Mouse (Mus musculus): ENCODE data around the gene Bcar3. TPM values are rescaled to one million over a fixed set of nuclear protein-coding genes. Genes with fewer than 3 reads are reported as not detected.

Bcar3 gene
- polyA plus RNA-seq, 1 experiment from 2014 or later: 5.9 TPM

- no peak overlapping the region for H3K4me2 ChIP-seq
- no peak overlapping the region for H3K9ac ChIP-seq
- no peak overlapping the region for H3K27ac ChIP-seq (replicated peaks)
- peaks cover 32% of the 10 kb centered on the region for H3K4me1 ChIP-seq (replicated peaks)
- H3K9me3 ChIP-seq: no peaks in the 10 kb centered on the region
- H3K27me3 ChIP-seq: no peaks in the 10 kb centered on the region
- H3K4me3 ChIP-seq: no peak overlapping the region
- ATAC-seq (ENCODE audit: low FRiP score, low read depth): no peak
- no peaks in the 10 kb centered on the region for H3K36me3 ChIP-seq
- 81% methylated on average over 4 of the region's 4 CpGs for WGBS
Observed at GRCm38 (mm10) chr3:122485699-122486098, 191.8 kb downstream of the Bcar3 start.

DNA sequence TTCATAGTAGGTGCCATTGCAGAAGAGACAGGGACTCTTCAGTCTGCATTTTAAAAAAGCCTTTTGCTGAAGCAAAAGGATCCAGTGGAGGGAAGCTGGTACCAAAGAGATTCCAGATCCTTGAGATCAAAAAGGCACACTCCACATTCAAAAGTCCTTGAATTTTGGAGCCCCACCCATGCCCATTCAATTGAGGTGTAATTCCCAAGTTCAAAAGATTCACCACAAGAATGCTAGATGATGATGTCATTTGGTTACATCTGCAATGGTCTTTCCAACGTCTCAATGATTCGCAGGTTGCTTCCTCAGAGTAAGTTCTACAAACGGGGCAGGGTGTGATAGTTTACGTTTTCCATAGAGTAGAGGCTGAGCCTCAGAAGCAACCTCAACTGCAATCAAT, 192.3 kb downstream of the Bcar3 start:
- WGBS: 89% methylated on average over 4 of the region's 4 CpGs
- ATAC-seq (ENCODE audit: low FRiP score, low read depth): no peak
- Histone ChIP-seq H3K36me3 (no peaks in the 10 kb centered on the region), H3K4me2 (no peak overlapping the region), H3K4me1 (replicated peaks) (peaks cover 28% of the 10 kb centered on the region), H3K27ac (replicated peaks) (no peak overlapping the region), H3K9me3 (no peaks in the 10 kb centered on the region), H3K9ac (no peak overlapping the region), H3K4me3 (no peak overlapping the region), H3K27me3 (no peaks in the 10 kb centered on the region)

- 32% methylated on average over 1 of the region's 1 CpGs for WGBS
- Histone ChIP-seq H3K27me3 (no peaks in the 10 kb centered on the region), H3K4me1 (replicated peaks) (peaks cover 14% of the 10 kb centered on the region), H3K9ac (no peak overlapping the region), H3K4me2 (no peak overlapping the region), H3K4me3 (no peak overlapping the region), H3K27ac (replicated peaks) (no peak overlapping the region), H3K36me3 (no peaks in the 10 kb centered on the region), H3K9me3 (no peaks in the 10 kb centered on the region)
- ATAC-seq (ENCODE audit: low FRiP score, low read depth): no peak
Observed at GRCm38 (mm10) chr3:122488051-122488754, 194.3 kb downstream of the Bcar3 start.

DNA sequence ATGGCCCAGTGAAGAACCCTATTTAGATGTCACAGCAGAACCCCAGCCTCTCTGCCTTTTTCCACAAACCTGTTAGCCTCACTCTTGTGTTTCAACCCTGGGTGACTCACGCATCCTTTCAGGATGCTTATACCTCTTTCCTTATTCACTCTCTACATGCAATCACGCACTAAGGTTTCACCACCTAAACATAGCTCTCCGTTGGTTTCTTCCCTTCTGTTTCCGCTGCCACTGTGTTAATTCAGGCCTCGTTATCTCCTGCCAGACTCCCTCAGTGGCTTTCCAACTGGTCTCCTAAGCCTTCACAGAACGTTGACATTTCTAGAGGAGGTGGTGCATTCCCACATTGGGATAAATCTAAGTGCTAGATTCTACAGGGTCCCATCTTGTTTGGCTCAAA, 196.6 kb downstream of the Bcar3 start:
- WGBS: 77% methylated on average over 6 of the region's 6 CpGs
- no peak overlapping the region for H3K4me3 ChIP-seq
- H3K9me3 ChIP-seq: no peaks in the 10 kb centered on the region
- H3K27ac ChIP-seq (replicated peaks): no peak overlapping the region
- ATAC-seq (ENCODE audit: low FRiP score, low read depth): no peak
- H3K4me1 ChIP-seq (replicated peaks): peaks cover 8% of the 10 kb centered on the region; the same call in 1 of the 2 replicates
- no peaks in the 10 kb centered on the region for H3K36me3 ChIP-seq
- H3K4me2 ChIP-seq: no peak overlapping the region
- no peaks in the 10 kb centered on the region for H3K27me3 ChIP-seq
- H3K9ac ChIP-seq: no peak overlapping the region

DNA sequence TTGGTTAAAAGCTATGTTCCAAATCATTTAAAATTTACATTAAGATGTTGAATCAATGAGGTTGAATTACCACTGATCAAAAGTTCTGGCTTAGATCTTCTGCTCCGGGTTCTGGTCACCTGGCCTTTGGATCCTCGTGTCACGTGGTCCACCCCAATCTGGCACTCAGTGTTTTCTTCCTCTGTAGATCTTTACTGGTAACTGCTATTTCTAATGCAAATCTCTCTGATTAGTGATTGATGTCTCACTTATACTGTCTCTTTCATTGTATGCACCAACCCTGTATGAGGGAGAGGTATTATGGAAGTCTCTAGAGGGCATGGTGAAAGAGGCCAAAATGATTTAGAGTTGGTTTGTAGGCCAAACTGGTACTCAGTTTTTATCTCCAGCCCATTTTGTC, 198.1 kb downstream of the Bcar3 start:
- H3K4me3 ChIP-seq: no peak overlapping the region
- no peak overlapping the region for H3K27ac ChIP-seq (replicated peaks)
- H3K36me3 ChIP-seq: no peaks in the 10 kb centered on the region
- H3K27me3 ChIP-seq: no peaks in the 10 kb centered on the region
- H3K4me2 ChIP-seq: no peak overlapping the region
- 90% methylated on average over 3 of the region's 3 CpGs for WGBS
- H3K4me1 ChIP-seq (replicated peaks): peaks cover 8% of the 10 kb centered on the region; the same call in 1 of the 2 replicates
- ATAC-seq (ENCODE audit: low FRiP score, low read depth): no peak
- H3K9ac ChIP-seq: no peak overlapping the region
- H3K9me3 ChIP-seq: no peaks in the 10 kb centered on the region

GRCm38 (mm10) chr3:122492872-122493615, 199.1 kb downstream of the Bcar3 start:
- Histone ChIP-seq H3K4me1 (replicated peaks) (peaks cover 8% of the 10 kb centered on the region; the same call in 1 of the 2 replicates), H3K9me3 (no peaks in the 10 kb centered on the region), H3K4me3 (peak overlapping the region; percentile 10; the same call in 1 of the 2 replicates), H3K27ac (replicated peaks) (no peak overlapping the region), H3K4me2 (peak overlapping the region; percentile 35), H3K9ac (no peak overlapping the region), H3K27me3 (no peaks in the 10 kb centered on the region), H3K36me3 (no peaks in the 10 kb centered on the region)
- 56% methylated on average over 21 of the region's 21 CpGs for WGBS
- no peak for ATAC-seq (ENCODE audit: low FRiP score, low read depth)

GRCm38 (mm10) chr3:122494764-122495163, 200.8 kb downstream of the Bcar3 start:
- H3K27me3 ChIP-seq: no peaks in the 10 kb centered on the region
- no peak for ATAC-seq (ENCODE audit: low FRiP score, low read depth)
- 85% methylated on average over 6 of the region's 6 CpGs for WGBS
- peaks cover 8% of the 10 kb centered on the region; the same call in 1 of the 2 replicates for H3K4me1 ChIP-seq (replicated peaks)
- no peak overlapping the region for H3K4me2 ChIP-seq
- H3K9ac ChIP-seq: no peak overlapping the region
- H3K4me3 ChIP-seq: no peak overlapping the region
- H3K9me3 ChIP-seq: no peaks in the 10 kb centered on the region
- H3K36me3 ChIP-seq: no peaks in the 10 kb centered on the region
- H3K27ac ChIP-seq (replicated peaks): no peak overlapping the region

- peaks cover 5% of the 10 kb centered on the region; the same call in 1 of the 2 replicates for H3K4me1 ChIP-seq (replicated peaks)
- H3K36me3 ChIP-seq: no peaks in the 10 kb centered on the region
- H3K27ac ChIP-seq (replicated peaks): no peak overlapping the region
- H3K27me3 ChIP-seq: no peaks in the 10 kb centered on the region
- H3K9ac ChIP-seq: no peak overlapping the region
- no peaks in the 10 kb centered on the region for H3K9me3 ChIP-seq
- no peak overlapping the region for H3K4me3 ChIP-seq
- ATAC-seq (ENCODE audit: low FRiP score, low read depth): no peak
- no peak overlapping the region for H3K4me2 ChIP-seq
- 81% methylated on average over 6 of the region's 6 CpGs for WGBS
Observed at GRCm38 (mm10) chr3:122497871-122498270, 203.9 kb downstream of the Bcar3 start.

DNA sequence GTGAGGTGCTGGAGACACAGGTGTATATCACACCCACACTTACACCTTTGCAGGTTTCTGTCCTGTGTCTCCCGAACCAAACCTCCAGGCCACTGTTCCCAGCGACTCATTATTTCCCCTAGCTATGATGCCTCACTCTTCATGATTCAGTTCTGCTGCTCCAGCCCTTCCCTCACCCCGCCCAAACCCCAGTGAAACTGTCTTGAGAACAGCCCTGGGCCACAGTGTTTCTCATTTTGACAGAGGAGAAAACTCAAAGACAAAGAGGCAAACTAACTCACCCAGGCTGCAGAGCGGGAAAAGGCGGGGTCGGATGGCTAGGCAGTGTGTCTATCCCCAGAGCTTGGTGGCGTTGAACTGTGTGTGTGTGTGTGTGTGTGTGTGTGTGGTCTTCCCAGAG, 204.6 kb downstream of the Bcar3 start:
- Histone ChIP-seq H3K9me3 (no peaks in the 10 kb centered on the region), H3K4me1 (replicated peaks) (0 out of 2 replicates have a peak, but pooled peaks cover 2% of the 10 kb centered on the region), H3K4me3 (no peak overlapping the region), H3K36me3 (no peaks in the 10 kb centered on the region), H3K4me2 (no peak overlapping the region), H3K27me3 (no peaks in the 10 kb centered on the region), H3K27ac (replicated peaks) (no peak overlapping the region), H3K9ac (no peak overlapping the region)
- no peak for ATAC-seq (ENCODE audit: low FRiP score, low read depth)
- 84% methylated on average over 7 of the region's 7 CpGs for WGBS

GRCm38 (mm10) chr3:122499647-122500046, 205.7 kb downstream of the Bcar3 start:
- ATAC-seq (ENCODE audit: low FRiP score, low read depth): no peak
- H3K9ac ChIP-seq: no peak overlapping the region
- H3K4me1 ChIP-seq (replicated peaks): no peaks in the 10 kb centered on the region
- no peaks in the 10 kb centered on the region for H3K27me3 ChIP-seq
- no peak overlapping the region for H3K4me2 ChIP-seq
- WGBS: 67% methylated on average over 6 of the region's 6 CpGs
- no peak overlapping the region for H3K27ac ChIP-seq (replicated peaks)
- no peak overlapping the region for H3K4me3 ChIP-seq
- H3K36me3 ChIP-seq: no peaks in the 10 kb centered on the region
- H3K9me3 ChIP-seq: no peaks in the 10 kb centered on the region

DNA sequence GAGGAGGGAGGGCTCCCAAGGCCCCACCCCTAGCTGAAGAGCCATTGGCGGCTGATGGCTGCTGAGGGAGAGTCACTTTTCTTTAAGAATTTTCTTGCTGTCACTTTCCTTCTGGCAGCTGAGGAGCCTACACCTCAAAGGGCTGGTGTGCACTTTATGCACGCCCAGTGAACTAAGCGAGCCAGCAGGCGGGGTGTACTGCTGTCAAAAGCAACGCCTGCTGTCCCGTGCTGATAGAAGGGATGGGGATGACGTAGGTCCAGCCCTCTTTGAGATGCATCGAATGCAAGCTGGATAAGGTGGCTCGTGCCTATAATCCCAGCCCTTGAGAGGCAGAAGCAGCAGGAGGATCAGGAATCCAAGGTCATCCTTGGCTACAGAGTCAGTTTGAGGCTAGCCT, 207.0 kb downstream of the Bcar3 start:
- Histone ChIP-seq H3K4me2 (no peak overlapping the region), H3K4me1 (replicated peaks) (no peaks in the 10 kb centered on the region), H3K9ac (no peak overlapping the region), H3K4me3 (no peak overlapping the region), H3K27ac (replicated peaks) (no peak overlapping the region), H3K9me3 (no peaks in the 10 kb centered on the region), H3K36me3 (no peaks in the 10 kb centered on the region), H3K27me3 (no peaks in the 10 kb centered on the region)
- WGBS: 80% methylated on average over 9 of the region's 9 CpGs
- no peak for ATAC-seq (ENCODE audit: low FRiP score, low read depth)

GRCm38 (mm10) chr3:122506343-122506916, 212.5 kb downstream of the Bcar3 start:
- 62% methylated on average over 10 of the region's 10 CpGs for WGBS
- Histone ChIP-seq H3K4me1 (replicated peaks) (peaks cover 8% of the 10 kb centered on the region; the same call in 1 of the 2 replicates), H3K4me3 (no peak overlapping the region), H3K27me3 (no peaks in the 10 kb centered on the region), H3K9me3 (no peaks in the 10 kb centered on the region), H3K9ac (no peak overlapping the region), H3K36me3 (no peaks in the 10 kb centered on the region), H3K27ac (replicated peaks) (no peak overlapping the region; the same call in 1 of the 2 replicates), H3K4me2 (no peak overlapping the region)
- peak; percentile 45; the same call in 1 of the 2 replicates for ATAC-seq (ENCODE audit: low FRiP score, low read depth)
